Mouse (Mus musculus) embryo, embryonic 9.5 days (tissue): ENCODE measurements at regions not wholly inside any gene's neighbourhood (a gene's known extent, or its start where the extent isn't known, plus 50 kb on each side); places are given as distances from the start of the nearest gene placed in this dataset.
A peak's percentile ranks its signal among the peaks of the same experiment; 100 is the strongest.

Experiments
- DNase-seq: peaks from one replicate; pipeline ENCODE4 v3.0.0-alpha.2; 2017; ENCODE audit errors: extremely low spot score

GRCm38 (mm10) chr6:117613656-117614350 lies 227.2 kb upstream of the Zfp637 start:
- DNase-seq = no peak

- no peak for DNase-seq
Measured at GRCm38 (mm10) chr6:117614386-117614785, 226.6 kb upstream of the Zfp637 start.

- no peak for DNase-seq
Measured at GRCm38 (mm10) chr6:117617168-117617567, 223.8 kb upstream of the Zfp637 start.

GRCm38 (mm10) chr6:117617951-117618350 lies 223.0 kb upstream of the Zfp637 start:
- no peak for DNase-seq

- no peak for DNase-seq
Measured at GRCm38 (mm10) chr6:117619606-117620005, 221.4 kb upstream of the Zfp637 start.

DNA sequence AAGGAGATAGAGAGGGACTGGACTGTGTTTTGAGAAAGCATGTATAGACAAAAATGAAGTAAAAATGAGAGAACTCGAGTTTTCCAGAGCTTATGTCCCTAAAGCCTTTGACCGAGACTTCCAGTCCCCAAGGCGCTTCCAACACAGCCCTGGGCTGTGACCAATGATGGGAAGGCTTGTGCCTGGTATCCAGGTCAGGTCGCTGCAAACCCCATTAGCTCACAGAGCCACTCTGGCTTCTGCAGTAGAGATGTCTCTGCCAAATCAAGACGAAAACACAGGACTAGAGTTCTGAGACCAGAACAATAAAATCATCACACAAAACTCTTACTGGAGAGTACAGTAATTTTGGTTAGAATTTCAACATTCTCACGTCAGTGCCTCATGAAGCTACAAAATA lies 218.5 kb upstream of the Zfp637 start:
- no peak for DNase-seq

GRCm38 (mm10) chr6:117622946-117623345 lies 218.0 kb upstream of the Zfp637 start:
- no peak for DNase-seq

DNA sequence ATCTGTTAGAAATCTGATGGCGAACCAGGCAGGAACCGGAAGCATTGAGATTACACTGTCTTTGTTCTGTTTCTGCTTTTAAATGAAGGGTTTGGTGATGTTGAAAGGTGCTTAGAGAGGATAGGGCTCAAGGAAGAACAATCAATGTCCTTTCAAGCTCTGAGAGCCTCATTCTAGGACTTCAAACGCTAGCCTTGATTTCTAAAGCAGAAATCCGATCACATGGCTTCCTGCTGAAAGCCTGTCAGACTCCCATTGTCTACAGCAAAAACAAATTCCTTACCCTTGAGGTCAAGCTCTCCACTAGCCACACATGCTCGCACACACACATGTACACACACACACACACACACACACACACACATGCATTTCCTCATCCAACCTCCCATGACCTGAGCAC lies 215.3 kb upstream of the Zfp637 start:
- DNase-seq = no peak

DNA sequence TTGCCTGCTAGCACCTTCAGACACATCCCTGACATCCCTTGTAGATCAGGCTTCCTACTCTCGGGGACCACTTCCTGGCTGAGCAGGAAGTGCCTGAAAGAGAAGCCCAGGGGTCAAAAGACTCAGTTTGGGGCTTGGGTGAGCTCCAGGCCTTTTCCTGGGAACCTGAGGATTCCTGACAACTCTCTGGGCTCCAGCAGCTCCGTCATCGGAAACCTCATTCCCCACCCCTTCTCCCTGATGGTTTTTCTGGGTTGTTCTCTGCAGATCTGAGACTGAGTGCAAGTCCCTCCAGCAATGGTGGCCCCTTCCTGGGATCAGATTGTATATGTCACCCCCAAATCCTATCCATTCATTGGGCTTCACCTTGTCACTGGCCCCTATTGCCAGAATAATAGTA lies 213.5 kb upstream of the Zfp637 start:
- no peak for DNase-seq

DNA sequence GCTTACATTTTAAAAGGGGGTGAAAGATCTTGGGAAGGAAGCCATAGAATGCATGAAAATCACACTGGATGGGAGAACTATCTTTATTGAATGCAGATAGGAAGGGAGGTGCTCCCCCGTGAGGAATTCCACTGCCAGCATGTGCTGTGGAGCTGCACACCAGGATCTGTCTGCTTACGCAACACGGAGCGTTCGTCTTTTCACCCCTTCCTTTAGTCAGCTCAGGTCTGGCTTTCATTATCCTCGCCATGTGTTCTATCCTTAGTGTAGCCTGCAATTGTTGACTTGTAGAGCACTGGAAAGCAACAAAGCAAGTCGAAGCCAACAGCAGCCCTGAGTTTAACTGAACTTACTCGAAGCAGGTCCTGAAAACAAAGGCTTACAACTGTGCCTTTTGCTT lies 194.4 kb upstream of the Zfp637 start:
- DNase-seq = no peak

- DNase-seq = no peak
Measured at GRCm38 (mm10) chr6:117650541-117650940, 190.4 kb upstream of the Zfp637 start.

DNA sequence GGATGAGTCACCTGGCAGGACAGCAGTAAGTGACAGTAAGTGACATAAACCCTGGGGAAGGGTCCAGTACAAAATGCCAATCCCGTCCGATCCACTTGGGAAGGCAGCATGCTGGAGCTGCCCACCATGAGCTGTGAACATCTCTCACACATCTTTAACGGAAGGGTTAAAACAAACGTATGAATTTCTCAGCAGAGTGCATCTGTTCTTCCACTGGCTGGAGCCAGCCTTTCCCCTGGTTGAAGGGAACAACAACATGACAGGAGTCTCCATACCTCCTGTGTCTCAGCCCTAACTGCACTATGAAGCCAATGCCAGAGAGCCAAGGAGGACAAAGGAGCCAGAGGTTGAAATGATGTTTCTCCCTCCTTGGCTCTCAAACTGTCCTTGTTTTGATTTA lies 189.4 kb upstream of the Zfp637 start:
- DNase-seq = no peak

DNA sequence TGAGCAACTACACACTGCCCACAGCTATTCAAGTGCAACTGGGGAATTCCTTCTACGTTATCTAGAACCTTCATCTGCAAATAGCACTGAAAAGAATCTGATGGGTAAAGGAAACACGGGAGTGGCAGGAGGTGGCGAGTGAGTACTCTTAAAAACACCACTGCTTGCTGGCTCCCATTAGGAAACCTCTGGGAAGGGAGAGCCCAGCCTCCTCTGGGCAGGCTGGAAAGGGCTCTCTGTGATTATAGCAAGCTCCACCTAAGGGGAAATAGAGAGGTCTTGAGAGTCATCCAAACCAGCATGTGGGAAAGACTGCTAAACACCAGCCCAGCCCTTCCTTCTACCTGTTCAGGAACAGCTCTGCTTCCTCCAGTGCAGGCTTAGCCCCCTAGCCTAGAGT lies 189.0 kb upstream of the Zfp637 start:
- no peak for DNase-seq

DNA sequence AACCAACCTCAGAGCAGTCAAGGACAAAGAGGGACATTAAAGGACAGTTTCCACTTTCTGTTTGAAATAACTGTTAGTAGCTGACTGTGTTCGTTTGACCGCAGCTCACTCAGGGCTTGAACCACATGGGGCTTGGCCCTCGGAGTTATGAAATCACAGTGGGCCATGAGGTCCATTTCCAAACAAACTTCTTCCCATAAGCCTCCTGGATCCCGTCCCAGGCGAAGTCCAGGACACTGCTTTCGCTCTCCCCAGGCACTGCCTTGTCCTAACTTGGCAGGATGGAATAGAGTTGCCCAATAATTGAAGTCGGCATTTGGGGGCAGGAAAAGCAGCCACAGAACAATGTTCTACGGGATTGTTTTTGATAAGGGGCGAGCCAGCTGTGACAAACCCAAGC lies 188.1 kb upstream of the Zfp637 start:
- no peak for DNase-seq

GRCm38 (mm10) chr6:117653886-117654425 lies 187.0 kb upstream of the Zfp637 start:
- DNase-seq = no peak

DNA sequence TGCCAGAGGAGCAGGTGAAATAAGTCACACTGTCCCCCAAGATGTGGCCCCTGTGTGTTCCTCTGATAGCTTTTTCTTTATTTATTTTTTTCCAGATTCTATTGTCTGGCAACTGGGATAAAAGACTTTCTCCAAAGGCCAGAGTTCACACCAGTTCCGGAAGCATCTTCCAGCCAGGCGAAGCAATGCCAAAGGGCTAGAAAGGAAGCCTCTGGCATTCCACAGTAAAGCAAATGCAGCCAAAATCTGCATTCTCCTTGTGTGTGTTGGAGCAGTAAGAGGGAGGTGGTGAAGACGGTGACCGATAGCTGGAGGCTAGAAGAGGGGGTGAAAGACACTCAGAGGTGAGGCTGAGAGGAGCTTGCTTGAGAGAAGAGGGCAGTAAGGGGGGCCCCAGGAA lies 185.0 kb upstream of the Zfp637 start:
- DNase-seq = no peak

DNA sequence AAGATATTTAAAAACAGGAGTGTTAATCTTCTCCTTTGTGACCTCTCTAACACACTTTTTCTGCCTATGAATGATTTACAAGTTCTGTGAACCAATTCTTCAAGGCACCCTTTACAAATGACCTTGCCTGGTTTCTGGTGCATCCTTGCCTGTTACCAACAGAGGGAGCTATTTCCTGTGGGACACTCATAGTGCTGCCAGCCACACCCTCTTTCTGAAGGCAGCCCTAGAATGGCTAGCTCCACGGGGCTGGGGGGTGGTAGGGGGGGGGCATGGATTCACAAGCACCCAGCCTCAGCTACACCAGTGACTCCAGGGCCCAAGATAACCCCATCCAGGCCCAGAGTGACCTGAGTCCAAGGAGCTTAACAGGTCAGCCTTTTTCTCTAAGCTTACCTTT lies 180.4 kb upstream of the Zfp637 start:
- peak; percentile 35 for DNase-seq

DNA sequence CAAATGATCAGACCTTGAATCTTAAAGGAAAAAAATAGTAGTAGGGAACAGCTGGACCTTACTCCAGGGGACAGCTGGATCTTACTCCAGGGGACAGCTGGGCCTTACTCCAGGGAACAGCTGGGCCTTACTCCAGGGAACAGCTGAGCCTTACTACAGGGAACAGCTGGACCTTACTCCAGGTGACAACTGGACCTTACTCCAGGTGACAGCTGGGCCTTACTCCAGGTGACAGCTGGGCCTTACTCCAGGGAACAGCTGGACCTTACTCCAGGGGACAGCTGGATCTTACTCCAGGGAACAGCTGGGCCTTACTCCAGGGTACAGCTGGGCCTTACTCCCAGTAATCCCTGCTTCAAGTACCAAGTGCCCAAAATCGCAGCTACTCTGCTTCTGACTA lies 178.3 kb upstream of the Zfp637 start:
- DNase-seq = no peak

DNA sequence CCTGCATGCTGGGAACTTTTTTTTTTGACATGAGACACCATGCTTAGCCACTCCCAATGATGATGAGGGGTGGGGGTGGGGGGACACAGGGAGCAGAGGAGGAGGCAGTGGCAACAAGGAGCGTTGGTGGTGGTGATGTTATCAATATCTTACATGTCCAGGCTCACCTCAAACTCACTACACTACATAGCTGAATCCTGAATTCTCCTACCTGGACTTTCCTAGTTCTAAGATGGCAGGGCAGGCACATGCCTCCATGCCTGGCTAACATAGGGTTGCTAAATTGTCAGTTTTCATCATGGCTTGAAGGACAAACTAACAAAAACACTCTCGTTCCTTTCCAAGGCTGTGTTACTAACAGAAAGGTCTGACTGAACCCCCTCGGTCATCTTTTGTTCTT lies 170.6 kb upstream of the Zfp637 start:
- no peak for DNase-seq

GRCm38 (mm10) chr6:117670792-117671525 lies 170.0 kb upstream of the Zfp637 start:
- DNase-seq = no peak

DNA sequence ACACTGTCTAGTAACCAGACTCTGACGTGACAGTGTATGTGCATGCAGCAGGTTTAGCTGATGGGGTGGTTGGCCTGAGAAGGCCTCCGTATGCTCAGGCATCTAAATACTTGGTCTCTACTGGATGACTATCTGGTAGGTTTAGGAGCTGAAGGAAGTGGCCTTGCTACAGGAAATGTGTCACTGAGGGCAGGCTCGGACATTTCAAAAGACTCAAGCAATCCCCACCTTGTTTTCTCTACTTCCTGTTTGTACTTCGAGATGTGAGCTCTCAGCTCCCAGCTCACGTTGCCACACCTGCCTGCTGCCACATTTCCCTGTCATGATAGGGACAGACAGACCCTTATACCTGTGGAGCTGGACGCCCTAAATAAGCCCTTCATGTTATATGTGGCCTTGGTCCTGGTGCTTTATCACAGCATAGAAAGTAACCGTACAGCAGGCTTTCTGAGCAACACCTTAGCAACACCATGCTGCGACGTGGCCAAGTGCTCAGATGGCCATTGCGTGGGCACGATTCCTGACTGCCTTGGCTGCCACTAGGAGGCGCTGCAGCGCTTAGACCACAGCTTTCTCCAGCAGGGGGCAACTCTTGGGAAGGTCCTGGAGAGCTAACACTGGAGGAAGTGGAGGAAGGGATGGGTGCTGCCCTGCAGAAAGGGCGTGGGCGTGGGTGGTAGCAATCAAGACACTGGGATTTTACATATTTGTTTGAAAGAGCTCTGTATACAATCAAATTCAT lies 165.8 kb upstream of the Zfp637 start:
- DNase-seq = peak; percentile 52

- no peak for DNase-seq
Measured at GRCm38 (mm10) chr6:117676064-117676821, 164.7 kb upstream of the Zfp637 start.
